Mouse (Mus musculus): Measurements from ENCODE around the gene Acacb. TPM values are rescaled to one million over a fixed set of nuclear protein-coding genes. Genes with fewer than 3 reads are reported as not detected.

Acacb gene
- total RNA-seq (2021): 100 to 1,000 TPM; 177 to 191 TPM
- long read RNA-seq, experiment 1, full-length matches to known transcripts: 13 of 67 reads
- long read RNA-seq, experiment 1, partial matches to known transcripts: 40 of 67 reads
- long read RNA-seq, experiment 1, other reads (novel, unspliced or antisense): 14 of 67 reads
- long read RNA-seq, experiment 2, full-length matches to known transcripts: 21 of 127 reads
- long read RNA-seq, experiment 2, partial matches to known transcripts: 88 of 127 reads
- long read RNA-seq, experiment 2, other reads (novel, unspliced or antisense): 18 of 127 reads

- DNase-seq: peak; percentile 87
- TF ChIP-seq CTCF (IDR thresholded peaks at IDR 0.05): no peak
- intact Hi-C loops (cut with DNase I): no loop called here
- Histone ChIP-seq H3K4me3 (peak within 1 kb of the TSS; percentile 72), H3K27ac (peak within 1 kb of the TSS; percentile 96)
These were observed at the start of gene Acacb for GRCm38 (mm10) chr5:114146028-114146888. TSS of gene Acacb (plus strand) at chr5:114146535.

- intact Hi-C loops (cut with DNase I): no loop called here
- peak; percentile 4; the same call in 1 of the 2 replicates for TF ChIP-seq CTCF (IDR thresholded peaks at IDR 0.05)
- peak overlapping the region; percentile 89 for H3K27ac ChIP-seq
- peak overlapping the region; percentile 82 for H3K4me3 ChIP-seq
- peak; percentile 92 for DNase-seq
These were observed 46.5 kb upstream of the Acacb start for GRCm38 (mm10) chr5:114099709-114100389.

- TF ChIP-seq CTCF (IDR thresholded peaks at IDR 0.05): no peak
- no peak for DNase-seq
- intact Hi-C loops (cut with DNase I): no loop called here
- Histone ChIP-seq H3K27ac (peak overlapping the region; percentile 89), H3K4me3 (peak overlapping the region; percentile 82)
These were observed 45.8 kb upstream of the Acacb start for GRCm38 (mm10) chr5:114100390-114101099.

GRCm38 (mm10) chr5:114101873-114102272, 44.5 kb upstream of the Acacb start:
- H3K27ac ChIP-seq: no peak overlapping the region
- intact Hi-C loops (cut with DNase I): no loop called here
- TF ChIP-seq CTCF (IDR thresholded peaks at IDR 0.05): no peak
- no peak for DNase-seq
- no peak overlapping the region for H3K4me3 ChIP-seq

- no peak for DNase-seq
- TF ChIP-seq CTCF (IDR thresholded peaks at IDR 0.05): no peak
- Histone ChIP-seq H3K27ac (no peak overlapping the region), H3K4me3 (no peak overlapping the region)
- intact Hi-C loops (cut with DNase I): no loop called here
These were observed 43.5 kb upstream of the Acacb start for GRCm38 (mm10) chr5:114102807-114103206.

GRCm38 (mm10) chr5:114106391-114106935, 39.9 kb upstream of the Acacb start:
- Histone ChIP-seq H3K27ac (no peak overlapping the region), H3K4me3 (no peak overlapping the region)
- DNase-seq: no peak
- intact Hi-C loops (cut with DNase I): no loop called here
- no peak for TF ChIP-seq CTCF (IDR thresholded peaks at IDR 0.05)

- Histone ChIP-seq H3K4me3 (no peak overlapping the region), H3K27ac (no peak overlapping the region)
- no peak for TF ChIP-seq CTCF (IDR thresholded peaks at IDR 0.05)
- intact Hi-C loops (cut with DNase I): no loop called here
- no peak for DNase-seq
These were observed 33.0 kb upstream of the Acacb start for GRCm38 (mm10) chr5:114113334-114113733.

GRCm38 (mm10) chr5:114115030-114115429, 31.3 kb upstream of the Acacb start:
- intact Hi-C loops (cut with DNase I): no loop called here
- no peak for TF ChIP-seq CTCF (IDR thresholded peaks at IDR 0.05)
- Histone ChIP-seq H3K4me3 (no peak overlapping the region), H3K27ac (no peak overlapping the region)
- no peak for DNase-seq

- no peak overlapping the region for H3K4me3 ChIP-seq
- no peak for DNase-seq
- no peak for TF ChIP-seq CTCF (IDR thresholded peaks at IDR 0.05)
- H3K27ac ChIP-seq: no peak overlapping the region
- intact Hi-C loops (cut with DNase I): no loop called here
These were observed 29.7 kb upstream of the Acacb start for GRCm38 (mm10) chr5:114116586-114116985.

GRCm38 (mm10) chr5:114119806-114120205, 26.5 kb upstream of the Acacb start:
- intact Hi-C loops (cut with DNase I): no loop called here
- Histone ChIP-seq H3K27ac (no peak overlapping the region), H3K4me3 (no peak overlapping the region)
- no peak for TF ChIP-seq CTCF (IDR thresholded peaks at IDR 0.05)
- no peak for DNase-seq

GRCm38 (mm10) chr5:114126008-114126407, 20.3 kb upstream of the Acacb start:
- Histone ChIP-seq H3K27ac (no peak overlapping the region), H3K4me3 (no peak overlapping the region)
- intact Hi-C loops (cut with DNase I): loop anchor here (5.0 kb wide), 1 partner anchor 74 kb away; no protein-coding TSS in a partner anchor
- no peak for TF ChIP-seq CTCF (IDR thresholded peaks at IDR 0.05)
- DNase-seq: no peak
